14 mouse cellular contexts compared by ENCODE assay signal in genomic region chrX:142903854-142904253, GRCm38 (mm10).
"Had no signal": no experiment of that assay in that cellular context is flagged by ENCODE, and none has a peak within 500 bp of the region (broad histone marks: within the 10 kb centered on the region; RNA-seq: fewer than 3 reads in every experiment).

No protein-coding gene starts in this region.

- H3K36me3 ChIP-seq: kidney, embryonic 15.5 days; limb, embryonic 12.5 days; liver, embryonic 13.5 days; lung, embryonic 15.5 days; midbrain, embryonic 15.5 days; neural tube, embryonic 12.5 days had no signal

- H3K9me3 ChIP-seq: kidney, embryonic 15.5 days; limb, embryonic 12.5 days; liver, embryonic 13.5 days; lung, embryonic 15.5 days; megakaryocyte, embryonic 14.5 days; midbrain, embryonic 15.5 days; neural tube, embryonic 12.5 days had no signal

- H3K27ac ChIP-seq: kidney, embryonic 15.5 days; limb, embryonic 12.5 days; liver, embryonic 13.5 days; lung, embryonic 15.5 days; midbrain, embryonic 15.5 days; neural tube, embryonic 12.5 days had no signal

- H3K4me3 ChIP-seq: kidney, embryonic 15.5 days; limb, embryonic 12.5 days; liver, embryonic 13.5 days; lung, embryonic 15.5 days; megakaryocyte, embryonic 14.5 days; midbrain, embryonic 15.5 days; neural tube, embryonic 12.5 days had no signal

- DNase-seq: kidney, adult 2 months; kidney, postnatal 14 days; liver; liver, embryonic 13.5 days; liver, postnatal 0 days; thymus, adult 18-20 months; thymus, postnatal 25 days had no signal

- H3K27me3 ChIP-seq: liver, embryonic 13.5 days; megakaryocyte, embryonic 14.5 days; neural tube, embryonic 12.5 days had no signal

- H3K4me1 ChIP-seq: kidney, embryonic 15.5 days; limb, embryonic 12.5 days; liver, embryonic 13.5 days; lung, embryonic 15.5 days; megakaryocyte, embryonic 14.5 days; midbrain, embryonic 15.5 days; neural tube, embryonic 12.5 days had no signal

- H3K9ac ChIP-seq: kidney, embryonic 15.5 days; limb, embryonic 12.5 days; liver, embryonic 13.5 days; liver, postnatal 0 days; lung, embryonic 15.5 days; midbrain, embryonic 15.5 days; neural tube, embryonic 12.5 days had no signal

- ATAC-seq: midbrain, embryonic 15.5 days had no signal

- H3K4me2 ChIP-seq: kidney, embryonic 15.5 days; limb, embryonic 12.5 days; liver, embryonic 13.5 days; lung, embryonic 15.5 days; midbrain, embryonic 11.5 days; midbrain, embryonic 15.5 days; neural tube, embryonic 12.5 days had no signal
